ENCODE assay signal across 39 mouse cellular contexts in genomic region chr3:92307406-92307805, GRCm38 (mm10). TPM values are rescaled to one million over a fixed set of nuclear protein-coding genes. Genes with fewer than 3 reads are reported as not detected.
"Had no signal": no experiment of that assay in that cellular context is flagged by ENCODE, and none has a peak within 500 bp of the region (broad histone marks: within the 10 kb centered on the region; RNA-seq: fewer than 3 reads in every experiment).

No protein-coding gene starts in this region.

- H3K27me3 ChIP-seq: embryonic facial prominence, embryonic 12.5 days; embryonic facial prominence, embryonic 13.5 days; embryonic facial prominence, embryonic 15.5 days; forebrain, embryonic 12.5 days; forebrain, embryonic 13.5 days; forebrain, embryonic 15.5 days had no signal

- DNase-seq: cerebellum, adult 9-10 months; cerebellum, adult 9-11 months; cerebellum, postnatal 10 days; cerebellum, postnatal 14 days; cerebellum, postnatal 25 days; cerebellum, postnatal 36 days; embryo, embryonic 11 days; forebrain, postnatal 0 days; gastrocnemius, adult 2 months; gastrocnemius, postnatal 10 days; gastrocnemius, postnatal 14 days; gastrocnemius, postnatal 25 days; gastrocnemius, postnatal 36 days; heart, adult 11 months; heart, adult 18-20 months; heart, adult 2 months had no signal

- ATAC-seq: forebrain, embryonic 13.5 days; forebrain, embryonic 14.5 days; forebrain, embryonic 15.5 days; forebrain, embryonic 16.5 days; forebrain, postnatal 0 days had no signal

RNA-seq across cellular contexts. Expression of gene Sprr2b, which starts 9.0 kb away (rescaled TPM):
- total RNA-seq: common myeloid progenitor, adult 5-6 weeks; forebrain, postnatal 0 days; gastrocnemius, adult 18-20 months; gastrocnemius, adult 2 months; gastrocnemius, adult 8-10 months; gastrocnemius, postnatal 10 days; gastrocnemius, postnatal 14 days; gastrocnemius, postnatal 25 days; gastrocnemius, postnatal 36 days; gastrocnemius, postnatal 4 days; granulocyte monocyte progenitor cell, adult 5-6 weeks; heart, adult 18-20 months; heart, adult 2 months; heart, adult 8-10 months had no signal
- polyA plus RNA-seq: cortical plate, adult 2 months; embryonic facial prominence, embryonic 10.5 days; embryonic facial prominence, embryonic 11.5 days; embryonic facial prominence, embryonic 12.5 days; embryonic facial prominence, embryonic 13.5 days; embryonic facial prominence, embryonic 14.5 days; erythroblast, embryonic 14.5 days; forebrain, embryonic 10.5 days; forebrain, embryonic 11.5 days; forebrain, embryonic 12.5 days; forebrain, embryonic 13.5 days; forebrain, embryonic 14.5 days; forebrain, embryonic 15.5 days; forebrain, embryonic 16.5 days; forebrain, postnatal 0 days; frontal cortex, adult 2 months; gonadal fat pad, adult 2 months; heart, adult 2 months had no signal

RNA-seq across cellular contexts. Expression of gene Sprr2a3, which starts 22.2 kb away (rescaled TPM):
- total RNA-seq: common myeloid progenitor, adult 5-6 weeks; forebrain, postnatal 0 days; gastrocnemius, adult 18-20 months; gastrocnemius, adult 2 months; gastrocnemius, adult 8-10 months; gastrocnemius, postnatal 10 days; gastrocnemius, postnatal 14 days; gastrocnemius, postnatal 25 days; gastrocnemius, postnatal 36 days; gastrocnemius, postnatal 4 days; granulocyte monocyte progenitor cell, adult 5-6 weeks; heart, adult 18-20 months; heart, adult 2 months; heart, adult 8-10 months had no signal
- polyA plus RNA-seq: cortical plate, adult 2 months; embryonic facial prominence, embryonic 10.5 days; embryonic facial prominence, embryonic 11.5 days; embryonic facial prominence, embryonic 12.5 days; embryonic facial prominence, embryonic 13.5 days; embryonic facial prominence, embryonic 14.5 days; erythroblast, embryonic 14.5 days; forebrain, embryonic 10.5 days; forebrain, embryonic 11.5 days; forebrain, embryonic 12.5 days; forebrain, embryonic 13.5 days; forebrain, embryonic 14.5 days; forebrain, embryonic 15.5 days; forebrain, embryonic 16.5 days; forebrain, postnatal 0 days; frontal cortex, adult 2 months; gonadal fat pad, adult 2 months had no signal

RNA-seq across cellular contexts. Expression of gene Sprr2d, which starts 31.5 kb away (rescaled TPM):
- total RNA-seq: common myeloid progenitor, adult 5-6 weeks; forebrain, postnatal 0 days; gastrocnemius, adult 18-20 months; gastrocnemius, adult 2 months; gastrocnemius, adult 8-10 months; gastrocnemius, postnatal 10 days; gastrocnemius, postnatal 14 days; gastrocnemius, postnatal 25 days; gastrocnemius, postnatal 36 days; gastrocnemius, postnatal 4 days; granulocyte monocyte progenitor cell, adult 5-6 weeks; heart, adult 18-20 months; heart, adult 2 months; heart, adult 8-10 months had no signal
- polyA plus RNA-seq: cortical plate, adult 2 months; embryonic facial prominence, embryonic 10.5 days; embryonic facial prominence, embryonic 11.5 days; embryonic facial prominence, embryonic 12.5 days; embryonic facial prominence, embryonic 13.5 days; embryonic facial prominence, embryonic 14.5 days; embryonic facial prominence, embryonic 15.5 days; erythroblast, embryonic 14.5 days; forebrain, embryonic 10.5 days; forebrain, embryonic 11.5 days; forebrain, embryonic 12.5 days; forebrain, embryonic 13.5 days; forebrain, embryonic 14.5 days; forebrain, embryonic 15.5 days; forebrain, embryonic 16.5 days; forebrain, postnatal 0 days; frontal cortex, adult 2 months; gonadal fat pad, adult 2 months; heart, adult 2 months had no signal

RNA-seq across cellular contexts. Expression of gene Sprr2e, which starts 44.5 kb away (rescaled TPM):
- total RNA-seq: common myeloid progenitor, adult 5-6 weeks; forebrain, postnatal 0 days; gastrocnemius, adult 18-20 months; gastrocnemius, adult 2 months; gastrocnemius, adult 8-10 months; gastrocnemius, postnatal 10 days; gastrocnemius, postnatal 14 days; gastrocnemius, postnatal 25 days; gastrocnemius, postnatal 36 days; gastrocnemius, postnatal 4 days; granulocyte monocyte progenitor cell, adult 5-6 weeks; heart, adult 18-20 months; heart, adult 2 months; heart, adult 8-10 months had no signal
- polyA plus RNA-seq: cortical plate, adult 2 months; embryonic facial prominence, embryonic 10.5 days; embryonic facial prominence, embryonic 11.5 days; embryonic facial prominence, embryonic 12.5 days; embryonic facial prominence, embryonic 13.5 days; embryonic facial prominence, embryonic 14.5 days; embryonic facial prominence, embryonic 15.5 days; erythroblast, embryonic 14.5 days; forebrain, embryonic 10.5 days; forebrain, embryonic 11.5 days; forebrain, embryonic 12.5 days; forebrain, embryonic 13.5 days; forebrain, embryonic 14.5 days; forebrain, embryonic 15.5 days; forebrain, embryonic 16.5 days; forebrain, postnatal 0 days; frontal cortex, adult 2 months; gonadal fat pad, adult 2 months; heart, adult 2 months had no signal

RNA-seq across cellular contexts. Expression of gene Sprr2f, which starts 57.6 kb away (rescaled TPM):
- total RNA-seq: common myeloid progenitor, adult 5-6 weeks; forebrain, postnatal 0 days; gastrocnemius, adult 18-20 months; gastrocnemius, adult 2 months; gastrocnemius, adult 8-10 months; gastrocnemius, postnatal 10 days; gastrocnemius, postnatal 14 days; gastrocnemius, postnatal 25 days; gastrocnemius, postnatal 36 days; gastrocnemius, postnatal 4 days; granulocyte monocyte progenitor cell, adult 5-6 weeks; heart, adult 18-20 months; heart, adult 2 months; heart, adult 8-10 months had no signal
- polyA plus RNA-seq: cortical plate, adult 2 months; embryonic facial prominence, embryonic 10.5 days; embryonic facial prominence, embryonic 11.5 days; embryonic facial prominence, embryonic 12.5 days; embryonic facial prominence, embryonic 13.5 days; embryonic facial prominence, embryonic 14.5 days; embryonic facial prominence, embryonic 15.5 days; erythroblast, embryonic 14.5 days; forebrain, embryonic 10.5 days; forebrain, embryonic 11.5 days; forebrain, embryonic 12.5 days; forebrain, embryonic 13.5 days; forebrain, embryonic 14.5 days; forebrain, embryonic 15.5 days; forebrain, embryonic 16.5 days; forebrain, postnatal 0 days; frontal cortex, adult 2 months; gonadal fat pad, adult 2 months; heart, adult 2 months had no signal
